Mouse (Mus musculus) bone marrow, adult 2 months (tissue): Measurements from ENCODE around the gene Zfp146.
A peak's percentile ranks its signal among the peaks of the same experiment; 100 is the strongest.

Source experiments
- CTCF ChIP-seq: fragments of 200-500 bp; IDR thresholded peaks from 2 replicates; pipeline ENCODE4 v1.5.1; 2011; ENCODE audit warnings: low read length, control low read depth; ENCODE audit not compliant: control insufficient read depth, insufficient read depth
- POLR2A ChIP-seq: fragments of 200-500 bp; IDR thresholded peaks from 2 replicates; pipeline ENCODE4 v1.6.1; 2011; ENCODE audit warnings: low read depth, mild to moderate bottlenecking, control low read depth, low read length, borderline replicate concordance; ENCODE audit not compliant: control insufficient read depth

- TF ChIP-seq CTCF (peak; percentile 58), POLR2A (no peak)
Measured at GRCm38 (mm10) chr7:30205383-30205782, 35.8 kb upstream of the Zfp146 start.
